Mouse (Mus musculus): ENCODE measurements around the gene Sept3. TPM values are rescaled to one million over a fixed set of nuclear protein-coding genes. Genes with fewer than 3 reads are reported as not detected.
"Not testable (repeated sequence)": the region's sequence is repeated elsewhere in the genome, so short reads cannot be mapped to it uniquely, and the experiment has no call there.

The Sept3 gene
- polyA plus RNA-seq, 1 experiment: 1.6 TPM

DNA sequence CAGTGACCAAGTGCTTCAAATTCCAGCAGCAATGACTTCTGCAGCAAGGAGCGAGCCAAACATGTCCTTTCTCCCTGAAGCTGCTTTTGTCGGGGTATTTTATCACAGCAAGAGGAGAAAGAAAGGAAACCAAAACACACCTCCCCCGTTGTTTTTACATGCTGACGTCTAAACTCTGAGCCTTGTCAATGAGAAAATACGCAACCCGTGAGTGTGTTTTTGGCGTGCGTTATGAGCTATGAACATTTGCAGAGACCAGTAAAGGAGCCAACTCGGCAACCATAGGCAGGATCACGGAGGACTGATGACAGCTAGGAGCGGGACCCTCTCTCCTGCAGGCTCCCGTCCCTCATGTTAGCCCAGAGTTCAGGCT, 31.0 kb upstream of the Sept3 start:
- H3K27ac ChIP-seq (ENCODE audit: insufficient read depth, low read length): no peak overlapping the region
- TF ChIP-seq POLR2A (IDR thresholded peaks at IDR 0.05; ENCODE audit: low read depth, low read length): no peak
- TF ChIP-seq CTCF (IDR thresholded peaks at IDR 0.05; ENCODE audit: borderline replicate concordance, insufficient read depth, low read length): no peak

DNA sequence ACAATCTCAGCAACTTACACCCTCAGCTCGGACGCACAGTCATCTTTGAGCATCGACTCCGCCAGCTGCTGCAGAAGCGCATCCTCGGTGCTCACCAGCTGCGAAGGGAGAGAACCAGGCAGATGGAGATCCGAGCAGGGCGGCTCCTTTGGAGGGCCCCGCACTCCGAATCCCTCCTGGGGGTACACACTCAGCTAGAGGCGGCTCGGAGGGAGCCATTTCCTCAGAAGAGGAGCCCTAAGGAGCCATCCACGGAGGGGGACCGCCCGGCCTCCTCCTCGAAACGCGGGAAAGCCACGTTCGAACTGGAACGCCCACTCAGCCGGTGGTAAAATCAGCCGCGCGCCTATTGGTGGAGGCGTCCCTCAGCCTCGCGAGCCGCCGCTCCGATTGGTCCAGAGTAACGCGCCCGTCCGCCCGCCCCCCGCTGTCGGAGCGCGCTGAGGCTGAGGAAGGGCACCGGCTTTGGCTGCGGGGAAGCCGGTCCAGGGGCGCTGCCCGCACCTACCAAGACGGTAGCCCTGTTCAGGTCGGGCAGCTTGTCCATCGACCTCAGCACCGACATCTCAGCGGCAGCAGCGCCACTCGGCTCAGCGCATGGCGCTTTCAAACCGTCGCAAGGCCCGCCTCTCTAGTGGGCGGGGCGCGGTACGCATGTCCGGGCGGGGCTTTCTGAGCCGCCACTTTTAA, 30.4 kb upstream of the Sept3 start, which contains the start of gene Cenpm:
TSS of gene Cenpm (minus strand) at position 634 of the 690 bp plus-strand sequence.
- H3K4me3 ChIP-seq (ENCODE audit: insufficient read depth, low read length): peak within 1 kb of the TSS; percentile 67
- peak; percentile 19; the same call in 1 of the 2 replicates for TF ChIP-seq POLR2A (IDR thresholded peaks at IDR 0.05; ENCODE audit: low read depth, low read length)
- no peak for TF ChIP-seq CTCF (IDR thresholded peaks at IDR 0.05; ENCODE audit: borderline replicate concordance, insufficient read depth, low read length)
- H3K27ac ChIP-seq (ENCODE audit: insufficient read depth, low read length): no peak within 1 kb of the TSS; the same call in 1 of the 2 replicates
- H3K4me1 ChIP-seq (ENCODE audit: control insufficient read depth, insufficient read depth, low read length): no peaks in the 10 kb centered on the region; the same call in 1 of the 2 replicates

More for the DNA sequence above, 31.0 kb upstream of the Sept3 start:
- H3K4me1 ChIP-seq (ENCODE audit: control insufficient read depth, insufficient read depth, low read length): no peaks in the 10 kb centered on the region; the same call in 1 of the 2 replicates
- peak overlapping the region; percentile 67 for H3K4me3 ChIP-seq (ENCODE audit: insufficient read depth, low read length)

DNA sequence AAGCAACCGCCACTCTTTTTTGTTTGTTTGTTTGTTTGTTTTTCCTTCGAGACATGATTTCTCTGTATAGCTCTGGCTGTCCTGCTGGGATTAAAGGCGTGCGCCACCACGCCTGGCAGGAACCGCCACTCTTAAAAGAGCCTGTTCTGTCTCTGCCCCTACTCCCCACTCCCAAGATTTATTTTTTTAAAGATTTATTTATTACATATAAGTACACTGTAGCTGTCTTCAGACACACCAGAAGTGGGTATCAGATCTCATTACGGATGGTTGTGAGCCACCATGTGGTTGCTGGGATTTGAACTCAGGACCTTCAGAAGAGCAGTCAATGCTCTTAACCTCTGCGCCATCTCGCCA, 29.9 kb upstream of the Sept3 start:
- H3K27ac ChIP-seq (ENCODE audit: insufficient read depth, low read length); H3K4me1 ChIP-seq (ENCODE audit: control insufficient read depth, insufficient read depth, low read length): not testable (repeated sequence)
- H3K4me3 ChIP-seq (ENCODE audit: insufficient read depth, low read length): peak overlapping the region; percentile 57

DNA sequence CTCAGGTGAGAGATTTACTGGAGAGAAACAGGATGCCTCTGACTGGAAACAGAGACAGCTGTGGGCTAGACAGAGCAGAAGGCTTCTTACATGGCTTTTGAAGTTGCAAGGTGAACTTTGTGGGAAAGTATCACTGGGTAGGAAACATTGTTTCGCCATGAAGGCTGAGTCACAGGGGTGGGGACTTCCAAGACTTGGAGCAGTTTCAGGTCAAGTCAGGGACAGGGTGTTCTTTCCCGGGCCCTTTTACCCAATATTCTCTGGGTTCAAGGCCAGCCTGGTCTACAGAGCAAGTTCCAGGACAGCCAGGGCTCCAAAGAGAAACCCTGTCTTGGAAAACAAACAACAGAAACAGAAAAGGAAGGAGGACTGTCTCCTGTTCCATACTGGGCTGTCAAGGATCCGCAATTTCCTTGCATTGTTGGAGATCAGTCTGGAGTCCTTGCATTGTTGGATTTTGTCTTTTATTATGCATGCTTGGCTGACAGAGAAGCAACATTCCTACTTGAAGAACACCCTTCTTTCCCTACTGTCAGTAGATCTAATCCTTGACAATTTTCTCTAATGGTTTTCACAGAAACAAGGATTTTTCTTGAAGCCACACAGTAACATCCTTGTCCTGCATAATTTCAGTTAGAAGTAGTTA, 27.4 kb upstream of the Sept3 start:
- TF ChIP-seq POLR2A (IDR thresholded peaks at IDR 0.05; ENCODE audit: low read depth, low read length): no peak
- no peak for TF ChIP-seq CTCF (IDR thresholded peaks at IDR 0.05; ENCODE audit: borderline replicate concordance, insufficient read depth, low read length)

DNA sequence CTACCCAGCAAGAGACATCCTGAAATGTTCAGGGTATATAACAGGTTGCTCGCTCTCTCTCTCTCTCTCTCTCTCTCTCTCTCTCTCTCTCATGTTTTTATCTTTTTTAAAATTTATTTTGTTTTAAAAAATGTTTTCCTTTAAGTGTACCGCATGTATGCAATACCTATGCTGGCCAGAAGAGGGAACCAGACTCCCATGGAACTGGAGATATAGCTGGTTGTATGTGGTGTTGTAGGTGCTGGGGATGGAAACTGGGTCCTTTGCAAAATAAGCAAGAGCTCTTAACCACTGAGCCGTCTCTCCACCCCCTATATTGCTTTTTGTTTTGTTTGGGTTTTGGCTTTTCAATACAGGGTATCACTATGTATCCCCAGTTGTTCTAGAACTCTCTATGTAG, 23.1 kb upstream of the Sept3 start:
- Histone ChIP-seq H3K4me3 (ENCODE audit: insufficient read depth, low read length) (no peak overlapping the region), H3K4me1 (ENCODE audit: control insufficient read depth, insufficient read depth, low read length) (no peaks in the 10 kb centered on the region; the same call in 1 of the 2 replicates), H3K27ac (ENCODE audit: insufficient read depth, low read length) (no peak overlapping the region)
- TF ChIP-seq CTCF (IDR thresholded peaks at IDR 0.05; ENCODE audit: borderline replicate concordance, insufficient read depth, low read length): no peak
- TF ChIP-seq POLR2A (IDR thresholded peaks at IDR 0.05; ENCODE audit: low read depth, low read length): no peak

More for the DNA sequence above, 27.4 kb upstream of the Sept3 start:
- H3K27ac ChIP-seq (ENCODE audit: insufficient read depth, low read length): no peak overlapping the region
- no peaks in the 10 kb centered on the region; the same call in 1 of the 2 replicates for H3K4me1 ChIP-seq (ENCODE audit: control insufficient read depth, insufficient read depth, low read length)
- H3K4me3 ChIP-seq (ENCODE audit: insufficient read depth, low read length): no peak overlapping the region

DNA sequence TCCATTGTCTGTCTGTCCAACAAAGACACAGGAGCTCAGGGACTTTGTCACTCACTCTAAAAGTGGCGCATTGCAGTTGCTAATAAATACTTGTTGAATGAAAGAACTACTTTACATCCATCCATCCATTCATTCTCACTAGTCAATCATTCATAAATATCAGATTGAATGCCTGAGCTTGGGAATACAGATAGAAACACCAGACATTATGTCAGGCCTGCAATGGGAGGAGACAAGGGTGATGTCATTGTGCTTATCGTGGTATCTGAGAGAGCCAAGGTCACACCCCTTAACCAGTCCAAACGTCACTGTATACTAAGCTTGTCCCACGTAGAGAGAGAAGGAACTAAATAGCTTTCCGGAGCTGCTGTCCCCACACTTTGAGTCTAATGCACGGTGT, 22.6 kb upstream of the Sept3 start, which contains the start of gene 1500009C09Rik:
TSS of gene 1500009C09Rik (plus strand) at position 301 of the 400 bp plus-strand sequence.
- Histone ChIP-seq H3K4me1 (ENCODE audit: control insufficient read depth, insufficient read depth, low read length) (no peaks in the 10 kb centered on the region; the same call in 1 of the 2 replicates), H3K27ac (ENCODE audit: insufficient read depth, low read length) (no peak within 1 kb of the TSS), H3K4me3 (ENCODE audit: insufficient read depth, low read length) (no peak within 1 kb of the TSS)
- TF ChIP-seq POLR2A (IDR thresholded peaks at IDR 0.05; ENCODE audit: low read depth, low read length) (no peak), CTCF (IDR thresholded peaks at IDR 0.05; ENCODE audit: borderline replicate concordance, insufficient read depth, low read length) (no peak)

DNA sequence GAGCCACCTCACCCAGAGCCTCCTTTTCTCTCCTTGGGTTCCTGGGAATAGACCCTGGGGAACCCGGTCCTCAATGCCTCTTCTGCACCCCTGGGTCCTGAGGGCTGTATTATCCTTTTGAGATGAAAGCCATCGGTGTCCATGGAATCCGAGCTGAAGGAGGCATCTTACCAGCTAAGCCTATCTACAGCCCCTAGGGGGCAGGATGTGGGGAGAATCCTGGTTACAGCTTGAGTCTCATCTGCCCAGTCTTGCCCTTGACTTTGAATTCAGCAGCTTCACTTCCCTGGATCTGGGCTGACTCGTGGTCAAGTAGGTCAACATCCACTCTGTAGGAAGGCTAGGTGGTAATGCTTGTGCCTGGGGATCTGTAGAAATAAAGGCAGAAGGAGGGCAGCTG, 19.4 kb upstream of the Sept3 start:
- Histone ChIP-seq H3K27ac (ENCODE audit: insufficient read depth, low read length) (no peak overlapping the region), H3K4me1 (ENCODE audit: control insufficient read depth, insufficient read depth, low read length) (no peaks in the 10 kb centered on the region), H3K4me3 (ENCODE audit: insufficient read depth, low read length) (no peak overlapping the region)
- no peak for TF ChIP-seq CTCF (IDR thresholded peaks at IDR 0.05; ENCODE audit: borderline replicate concordance, insufficient read depth, low read length)

DNA sequence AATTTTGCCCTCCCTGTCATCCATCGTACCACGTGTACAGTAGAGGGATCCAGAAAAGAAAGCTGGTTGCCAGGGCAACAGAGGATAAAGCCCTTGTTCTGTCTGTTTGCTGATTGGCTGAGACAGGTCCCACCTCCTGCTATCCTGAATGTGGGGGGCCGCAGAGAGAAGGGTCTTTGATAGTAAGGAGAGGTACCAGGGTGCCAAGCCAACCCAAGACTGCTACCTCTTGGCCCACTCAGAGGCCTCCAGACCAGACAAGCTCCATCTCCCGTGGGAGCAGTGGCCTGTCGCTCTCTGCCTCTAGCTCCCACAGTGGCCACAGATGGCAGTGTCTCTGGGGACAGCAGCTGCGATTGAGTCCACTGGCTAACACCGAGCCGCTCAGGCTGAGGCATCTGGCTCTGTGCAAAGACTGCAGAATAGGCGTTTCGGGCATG, 18.7 kb upstream of the Sept3 start:
- Histone ChIP-seq H3K4me3 (ENCODE audit: insufficient read depth, low read length) (no peak overlapping the region), H3K4me1 (ENCODE audit: control insufficient read depth, insufficient read depth, low read length) (no peaks in the 10 kb centered on the region), H3K27ac (ENCODE audit: insufficient read depth, low read length) (no peak overlapping the region)
- TF ChIP-seq CTCF (IDR thresholded peaks at IDR 0.05; ENCODE audit: borderline replicate concordance, insufficient read depth, low read length): no peak
- no peak for TF ChIP-seq POLR2A (IDR thresholded peaks at IDR 0.05; ENCODE audit: low read depth, low read length)

DNA sequence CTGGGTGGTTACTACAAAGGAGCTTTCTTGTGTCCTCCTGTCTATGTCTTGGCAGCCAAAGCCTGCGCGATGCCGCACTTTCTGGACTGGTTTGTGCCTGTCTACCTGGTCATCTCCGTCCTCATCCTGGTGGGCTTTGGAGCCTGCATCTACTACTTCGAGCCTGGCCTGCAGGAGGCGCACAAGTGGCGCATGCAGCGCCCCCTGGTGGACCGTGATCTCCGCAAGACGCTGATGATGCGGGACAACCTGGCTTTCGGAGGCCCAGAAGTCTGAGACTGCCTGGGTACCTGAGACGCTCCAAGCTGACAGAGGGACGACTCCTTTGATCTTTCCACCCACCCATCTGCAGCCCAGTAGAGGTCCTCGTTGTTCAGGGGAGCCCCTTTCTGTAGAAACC, 15.2 kb upstream of the Sept3 start:
- H3K4me1 ChIP-seq (ENCODE audit: control insufficient read depth, insufficient read depth, low read length): no peaks in the 10 kb centered on the region
- no peak overlapping the region for H3K4me3 ChIP-seq (ENCODE audit: insufficient read depth, low read length)
- TF ChIP-seq POLR2A (IDR thresholded peaks at IDR 0.05; ENCODE audit: low read depth, low read length): no peak
- peak; percentile 97 for TF ChIP-seq CTCF (IDR thresholded peaks at IDR 0.05; ENCODE audit: borderline replicate concordance, insufficient read depth, low read length)
- no peak overlapping the region for H3K27ac ChIP-seq (ENCODE audit: insufficient read depth, low read length)

DNA sequence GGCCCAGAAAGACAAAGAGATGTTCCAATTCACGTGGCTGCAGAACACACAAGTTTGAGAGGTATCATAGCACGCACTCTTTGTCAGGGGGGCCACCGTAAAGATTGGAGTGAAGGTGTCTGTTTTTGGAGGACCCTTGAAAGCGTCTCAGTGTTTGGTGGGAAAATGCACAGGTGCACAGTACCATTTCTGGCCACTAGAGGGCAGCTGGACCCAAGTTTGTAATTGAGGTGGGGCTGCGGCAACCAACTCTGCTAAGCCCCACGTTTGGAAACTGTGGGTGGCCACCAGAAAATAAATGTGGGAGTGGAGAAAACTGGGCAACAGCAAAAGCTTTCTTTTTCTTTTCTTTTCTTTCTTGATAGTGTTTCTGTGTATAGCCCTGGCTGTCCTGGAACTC, 8.3 kb upstream of the Sept3 start:
- TF ChIP-seq POLR2A (IDR thresholded peaks at IDR 0.05; ENCODE audit: low read depth, low read length): no peak
- peak; percentile 76; the same call in 1 of the 2 replicates for TF ChIP-seq CTCF (IDR thresholded peaks at IDR 0.05; ENCODE audit: borderline replicate concordance, insufficient read depth, low read length)
- Histone ChIP-seq H3K27ac (ENCODE audit: insufficient read depth, low read length) (no peak overlapping the region), H3K4me1 (ENCODE audit: control insufficient read depth, insufficient read depth, low read length) (no peaks in the 10 kb centered on the region), H3K4me3 (ENCODE audit: insufficient read depth, low read length) (no peak overlapping the region)
